In the genomic region with DNA sequence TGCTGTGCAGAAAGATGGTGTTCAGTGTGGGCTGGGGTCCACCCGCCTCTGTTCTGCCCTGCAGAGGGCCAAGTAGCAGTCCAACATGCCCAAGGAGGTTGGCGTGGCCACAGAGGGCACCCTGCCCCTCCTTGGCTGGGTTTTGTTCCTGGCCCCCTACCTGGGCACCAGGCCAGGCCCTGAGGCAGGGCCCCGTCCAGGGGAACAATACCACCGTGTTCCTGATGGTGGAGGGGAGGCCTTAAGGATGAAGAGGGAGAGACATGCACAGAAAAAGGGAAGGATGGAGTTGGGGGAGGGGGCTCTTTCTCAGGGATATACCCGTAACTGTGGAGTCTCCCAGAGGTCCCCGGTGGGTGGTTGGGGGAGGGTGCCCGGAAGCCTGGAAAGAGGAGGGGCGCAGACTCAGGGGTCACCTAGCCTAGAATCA, we compare ENCODE assay signal across 8 mouse cellular contexts. TPM values are rescaled to one million over a fixed set of nuclear protein-coding genes. Genes with fewer than 3 reads are reported as not detected.
A peak's percentile ranks its signal among the peaks of the same experiment; 100 is the strongest.
DNase-seq lines count a peak whose midpoint lies in the region; ATAC-seq and TF ChIP-seq lines count a peak whose summit lies in the region.

No protein-coding gene starts in this region.

- peak overlapping the region; percentile 99 for H3K4me2 ChIP-seq in heart, embryonic 11.5 days
- peak overlapping the region; percentile 86 for H3K4me2 ChIP-seq in forebrain, postnatal 0 days (ENCODE audit: low read depth)
- peak overlapping the region; percentile 90 for H3K4me2 ChIP-seq in liver, embryonic 12.5 days
- H3K4me2 ChIP-seq in stomach, postnatal 0 days (replicated peaks; ENCODE audit: low read depth), result peak overlapping the region; percentile 92

- TF ChIP-seq EP300 in stomach, postnatal 0 days (optimal IDR thresholded peaks at IDR 0.05), result no peak

- ATAC-seq in heart, embryonic 11.5 days (replicated peaks; ENCODE audit: insufficient number of reproducible peaks, low FRiP score, low TSS enrichment), result no peak
- no peak for ATAC-seq in forebrain, postnatal 0 days
- ATAC-seq in liver, embryonic 12.5 days, result no peak
- no peak for ATAC-seq in stomach, postnatal 0 days (ENCODE audit: low FRiP score, low TSS enrichment)

- TF ChIP-seq CTCF in forebrain, postnatal 0 days (IDR thresholded peaks at IDR 0.05; ENCODE audit: low read depth), result no peak
- 0 out of 2 replicates have a peak, but pooled peaks have one; percentile 10 for TF ChIP-seq CTCF in stomach, postnatal 0 days (IDR thresholded peaks at IDR 0.05; ENCODE audit: low read depth)

- H3K4me3 ChIP-seq in heart, embryonic 11.5 days (ENCODE audit: low read depth, low read length), result peak overlapping the region; percentile 77
- H3K4me3 ChIP-seq in forebrain, postnatal 0 days (ENCODE audit: low read depth, low read length), result peak overlapping the region; percentile 40
- peak overlapping the region; percentile 62 for H3K4me3 ChIP-seq in liver, embryonic 12.5 days
- peak overlapping the region; percentile 72 for H3K4me3 ChIP-seq in stomach, postnatal 0 days (ENCODE audit: low read depth, low read length)

- 23% methylated on average over 8 of the region's 8 CpGs for WGBS in heart, embryonic 11.5 days (ENCODE audit: insufficient replicate concordance)
- WGBS in forebrain, postnatal 0 days, result 12% methylated on average over 8 of the region's 8 CpGs
- WGBS in liver, embryonic 12.5 days (ENCODE audit: insufficient replicate concordance), result 33% methylated on average over 8 of the region's 8 CpGs
- 18% methylated on average over 8 of the region's 8 CpGs for WGBS in stomach, postnatal 0 days

- intact Hi-C loops in heart, postnatal 36 days (cut with DNase I), result loop anchor here (5.0 to 10.0 kb wide), 3 partner anchors 455 to 782 kb away; partner anchors contain the start of genes Adgre5 and Ier2
- intact Hi-C loops in left cerebral cortex, postnatal 14 days (cut with DNase I), result no loop called here

- no peak for DNase-seq in heart, postnatal 36 days
- peak; percentile 60 for DNase-seq in ES-CJ7 (ENCODE audit: low read depth, low spot score)
- no peak for DNase-seq in forebrain, postnatal 0 days
- DNase-seq in stomach, postnatal 0 days (ENCODE audit: low spot score), result no peak
- DNase-seq in c-Kit-positive CD71-positive TER-119-positive erythroid progenitor cells, embryonic 14.5 days (ENCODE audit: low spot score), result no peak
- DNase-seq in left cerebral cortex, postnatal 14 days (ENCODE audit: low spot score in 2 of 2), result no peak

- H3K9me3 ChIP-seq in heart, embryonic 11.5 days (replicated peaks; ENCODE audit: control insufficient read depth, low read length), result no peaks in the 10 kb centered on the region
- H3K9me3 ChIP-seq in forebrain, postnatal 0 days (ENCODE audit: low read length), result no peaks in the 10 kb centered on the region
- no peaks in the 10 kb centered on the region for H3K9me3 ChIP-seq in liver, embryonic 12.5 days (replicated peaks)
- no peaks in the 10 kb centered on the region for H3K9me3 ChIP-seq in stomach, postnatal 0 days (ENCODE audit: control insufficient read depth, low read length)

- peaks cover 55% of the 10 kb centered on the region for H3K4me1 ChIP-seq in heart, embryonic 11.5 days (ENCODE audit: control insufficient read depth, insufficient read depth, low read length)
- peaks cover 16% of the 10 kb centered on the region for H3K4me1 ChIP-seq in forebrain, postnatal 0 days (ENCODE audit: insufficient read depth)
- H3K4me1 ChIP-seq in liver, embryonic 12.5 days, result peaks cover 72% of the 10 kb centered on the region
- H3K4me1 ChIP-seq in stomach, postnatal 0 days (replicated peaks; ENCODE audit: control insufficient read depth, insufficient read depth), result peaks cover 22% of the 10 kb centered on the region

- H3K36me3 ChIP-seq in heart, embryonic 11.5 days (ENCODE audit: control insufficient read depth, insufficient read depth, low read length), result peaks cover 4% of the 10 kb centered on the region; the same call in 1 of the 2 replicates
- H3K36me3 ChIP-seq in forebrain, postnatal 0 days (ENCODE audit: insufficient read depth), result no peaks in the 10 kb centered on the region
- H3K36me3 ChIP-seq in liver, embryonic 12.5 days, result peaks cover 4% of the 10 kb centered on the region; the same call in 1 of the 2 replicates
- H3K36me3 ChIP-seq in stomach, postnatal 0 days (ENCODE audit: control insufficient read depth, insufficient read depth, low read length), result peaks cover 2% of the 10 kb centered on the region; the same call in 1 of the 2 replicates

- H3K27ac ChIP-seq in heart, embryonic 11.5 days (ENCODE audit: low read depth, low read length), result peak overlapping the region; percentile 98
- peak overlapping the region; percentile 50; the same call in 1 of the 2 replicates for H3K27ac ChIP-seq in forebrain, postnatal 0 days (ENCODE audit: low read depth, low read length)
- H3K27ac ChIP-seq in liver, embryonic 12.5 days, result peak overlapping the region; percentile 86
- peak overlapping the region; percentile 99 for H3K27ac ChIP-seq in stomach, postnatal 0 days (replicated peaks)

- H3K9ac ChIP-seq in heart, embryonic 11.5 days (ENCODE audit: low read depth, low read length), result peak overlapping the region; percentile 96
- no peak overlapping the region for H3K9ac ChIP-seq in forebrain, postnatal 0 days
- H3K9ac ChIP-seq in liver, embryonic 12.5 days, result peak overlapping the region; percentile 78; the same call in 1 of the 2 replicates
- peak overlapping the region; percentile 93 for H3K9ac ChIP-seq in stomach, postnatal 0 days (ENCODE audit: low read length)

- H3K27me3 ChIP-seq in heart, embryonic 11.5 days (ENCODE audit: control insufficient read depth, insufficient read depth, low read length), result no peaks in the 10 kb centered on the region
- H3K27me3 ChIP-seq in forebrain, postnatal 0 days (ENCODE audit: insufficient read depth, low read length), result no peaks in the 10 kb centered on the region
- peaks cover 41% of the 10 kb centered on the region for H3K27me3 ChIP-seq in liver, embryonic 12.5 days (replicated peaks)
- H3K27me3 ChIP-seq in stomach, postnatal 0 days (ENCODE audit: control insufficient read depth, insufficient read depth, low read length), result no peaks in the 10 kb centered on the region

RNA-seq across cellular contexts. Expression of gene Nanos3, which starts 15.1 kb away (rescaled TPM):
- 1.4 and 2.8 TPM in 2 replicates for polyA plus RNA-seq in heart, embryonic 11.5 days (2014; fragmentation: Nextera tagmentation; extraction: Ambion mirVana)
- under 1 TPM; 0.80 to 0.95 TPM for total RNA-seq in heart, postnatal 36 days (2021)
- 1.7 and 3.2 TPM in 2 replicates for total RNA-seq in forebrain, postnatal 0 days (2014; rRNA removed)
- polyA plus RNA-seq in forebrain, postnatal 0 days (2015; fragmentation: Nextera tagmentation; extraction: Ambion mirVana), result 10.0 and 13.3 TPM in 2 replicates
- 0.61 and 1.3 TPM in 2 replicates for polyA plus RNA-seq in liver, embryonic 12.5 days (2016; fragmentation: Nextera tagmentation; extraction: Ambion mirVana)
- polyA plus RNA-seq in stomach, postnatal 0 days (2015; fragmentation: Nextera tagmentation; extraction: Ambion mirVana), result 2.0 and 4.4 TPM in 2 replicates
- 1 to 10 TPM; 2.7 to 4.6 TPM for total RNA-seq in left cerebral cortex, postnatal 14 days (2021)

RNA-seq across cellular contexts. Expression of gene Zswim4, which starts 36.7 kb away (rescaled TPM):
- 6.3 and 7.8 TPM in 2 replicates for polyA plus RNA-seq in heart, embryonic 11.5 days (2014; fragmentation: Nextera tagmentation; extraction: Ambion mirVana)
- 10 to 100 TPM in 1 of 2 experiments, 1 to 10 TPM in 1; 9.5 to 11.0 TPM for total RNA-seq in heart, postnatal 36 days (2021)
- 36.5 and 47.7 TPM in 2 replicates for total RNA-seq in forebrain, postnatal 0 days (2014; rRNA removed)
- 15.1 and 15.5 TPM in 2 replicates for polyA plus RNA-seq in forebrain, postnatal 0 days (2015; fragmentation: Nextera tagmentation; extraction: Ambion mirVana)
- 3.6 and 5.0 TPM in 2 replicates for polyA plus RNA-seq in liver, embryonic 12.5 days (2016; fragmentation: Nextera tagmentation; extraction: Ambion mirVana)
- 8.0 and 9.7 TPM in 2 replicates for polyA plus RNA-seq in stomach, postnatal 0 days (2015; fragmentation: Nextera tagmentation; extraction: Ambion mirVana)
- 10 to 100 TPM; 14.1 to 15.0 TPM for total RNA-seq in left cerebral cortex, postnatal 14 days (2021)

RNA-seq across cellular contexts. Expression of gene D8Ertd738e, which starts 49.4 kb away (rescaled TPM):
- polyA plus RNA-seq in heart, embryonic 11.5 days (2014; fragmentation: Nextera tagmentation; extraction: Ambion mirVana), result 321 and 330 TPM in 2 replicates
- 100 to 1,000 TPM; 231 to 232 TPM for total RNA-seq in heart, postnatal 36 days (2021)
- total RNA-seq in forebrain, postnatal 0 days (2014; rRNA removed), result 130 and 146 TPM in 2 replicates
- polyA plus RNA-seq in forebrain, postnatal 0 days (2015; fragmentation: Nextera tagmentation; extraction: Ambion mirVana), result 255 and 310 TPM in 2 replicates
- 249 and 259 TPM in 2 replicates for polyA plus RNA-seq in liver, embryonic 12.5 days (2016; fragmentation: Nextera tagmentation; extraction: Ambion mirVana)
- 299 and 309 TPM in 2 replicates for polyA plus RNA-seq in stomach, postnatal 0 days (2015; fragmentation: Nextera tagmentation; extraction: Ambion mirVana)
- 100 to 1,000 TPM; 140 to 144 TPM for total RNA-seq in left cerebral cortex, postnatal 14 days (2021)

RNA-seq across cellular contexts. Expression of gene 4930432K21Rik, which starts 52.3 kb away (rescaled TPM):
- 0.44 and 0.59 TPM in 2 replicates for polyA plus RNA-seq in heart, embryonic 11.5 days (2014; fragmentation: Nextera tagmentation; extraction: Ambion mirVana)
- under 1 TPM in 1 of 2 experiments, not detected in 1; 0.36 TPM for total RNA-seq in heart, postnatal 36 days (2021)
- 3.5 and 6.0 TPM in 2 replicates for total RNA-seq in forebrain, postnatal 0 days (2014; rRNA removed)
- polyA plus RNA-seq in forebrain, postnatal 0 days (2015; fragmentation: Nextera tagmentation; extraction: Ambion mirVana), result 2.4 and 3.3 TPM in 2 replicates
- 0.28 and 0.58 TPM in 2 replicates for polyA plus RNA-seq in liver, embryonic 12.5 days (2016; fragmentation: Nextera tagmentation; extraction: Ambion mirVana)
- polyA plus RNA-seq in stomach, postnatal 0 days (2015; fragmentation: Nextera tagmentation; extraction: Ambion mirVana), result 0.28 and 0.40 TPM in 2 replicates
- total RNA-seq in left cerebral cortex, postnatal 14 days (2021), result 1 to 10 TPM; 1.5 to 3.5 TPM

RNA-seq across cellular contexts. Expression of gene Cc2d1a, which starts 52.4 kb away (rescaled TPM):
- 11.1 and 12.6 TPM in 2 replicates for polyA plus RNA-seq in heart, embryonic 11.5 days (2014; fragmentation: Nextera tagmentation; extraction: Ambion mirVana)
- total RNA-seq in heart, postnatal 36 days (2021), result 10 to 100 TPM; 14.5 to 15.8 TPM
- 64.2 and 70.1 TPM in 2 replicates for total RNA-seq in forebrain, postnatal 0 days (2014; rRNA removed)
- polyA plus RNA-seq in forebrain, postnatal 0 days (2015; fragmentation: Nextera tagmentation; extraction: Ambion mirVana), result 36.3 and 48.4 TPM in 2 replicates
- polyA plus RNA-seq in liver, embryonic 12.5 days (2016; fragmentation: Nextera tagmentation; extraction: Ambion mirVana), result 8.2 and 9.6 TPM in 2 replicates
- polyA plus RNA-seq in stomach, postnatal 0 days (2015; fragmentation: Nextera tagmentation; extraction: Ambion mirVana), result 15.8 and 17.5 TPM in 2 replicates
- total RNA-seq in left cerebral cortex, postnatal 14 days (2021), result 10 to 100 TPM; 56.4 to 58.3 TPM
